Mouse (Mus musculus) liver, embryonic 14.5 days (tissue): ENCODE results near the gene Usp10. TPM values are rescaled to one million over a fixed set of nuclear protein-coding genes. Genes with fewer than 3 reads are reported as not detected.
A peak's percentile ranks its signal among the peaks of the same experiment; 100 is the strongest.

Experiments
- ATAC-seq: fragments of 200-750 bp; cut with Nextera tagmentation; 2 replicates; pipeline ENCODE4 v1.8.0; 2017; ENCODE audit warnings: moderate number of reproducible peaks, mild to moderate bottlenecking, moderate library complexity; ENCODE audit not compliant: insufficient read depth
- DNase-seq, 3 experiments: peaks; one replicate each; pipeline ENCODE4 v3.0.0-alpha.2; 2012 to 2013; ENCODE audit warnings: low read depth in 3 of 3, low spot score in 3 of 3
- H3K27ac ChIP-seq: fragments of 300-500 bp; sonication (generic); 2 replicates; pipeline ENCODE4 v1.5.1; 2014; ENCODE audit warnings: moderate library complexity, mild to moderate bottlenecking, control low read depth, inconsistent platforms
- H3K27me3 ChIP-seq: fragments of 300-500 bp; sonication (generic); 2 replicates; pipeline ENCODE4 v1.6.1; 2014; ENCODE audit warnings: mild to moderate bottlenecking, low read length, moderate library complexity; ENCODE audit not compliant: control insufficient read depth, insufficient read depth
- H3K36me3 ChIP-seq: fragments of 300-500 bp; sonication (generic); replicated peaks from 2 replicates; pipeline ENCODE4 v1.6.1; 2014; ENCODE audit warnings: low read depth; ENCODE audit not compliant: control insufficient read depth, insufficient read depth
- H3K4me1 ChIP-seq, 2 experiments: fragments of 200-500 bp in 1 of 2; fragments of 300-500 bp in 1 of 2; sonication (generic) in 1 of 2; replicated peaks; 2 replicates each; pipeline ENCODE4 v1.6.1; 2012 to 2014; ENCODE audit warnings: antibody characterized with exemption in 1 of 2, inconsistent platforms in 1 of 2, low read length in 1 of 2; ENCODE audit not compliant: control insufficient read depth in 2 of 2, insufficient read depth in 2 of 2
- H3K4me2 ChIP-seq: fragments of 300-500 bp; sonication (generic); 2 replicates; pipeline ENCODE4 v1.6.1; 2014; ENCODE audit warnings: low read depth, mild to moderate bottlenecking, control low read depth, moderate library complexity
- H3K4me3 ChIP-seq, 2 experiments: fragments of 200-500 bp in 1 of 2; fragments of 300-500 bp in 1 of 2; sonication (generic) in 1 of 2; 2 replicates each; pipeline ENCODE4 v1.5.1; 2012 to 2014; ENCODE audit warnings: low read depth in 2 of 2, low read length in 2 of 2, mild to moderate bottlenecking in 2 of 2, control low read depth in 1 of 2, inconsistent platforms in 1 of 2, moderate library complexity in 1 of 2; ENCODE audit not compliant: insufficient read depth in 1 of 2
- H3K9ac ChIP-seq: fragments of 300-500 bp; sonication (generic); replicated peaks from 2 replicates; pipeline ENCODE4 v1.6.1; 2014; ENCODE audit warnings: mild to moderate bottlenecking, control low read depth, moderate library complexity
- H3K9me3 ChIP-seq: fragments of 300-500 bp; sonication (generic); 2 replicates; pipeline ENCODE4 v1.6.1; 2016; ENCODE audit warnings: low read length, mixed read lengths; ENCODE audit not compliant: control insufficient read depth
- CTCF ChIP-seq: IDR thresholded peaks from 2 replicates; pipeline ENCODE4 v1.5.1; 2016; ENCODE audit warnings: antibody characterized with exemption, low read depth, control low read depth
- EP300 ChIP-seq: IDR thresholded peaks from 2 replicates; pipeline ENCODE4 v1.6.1; 2016; ENCODE audit warnings: antibody characterized with exemption, low read depth
- WGBS: fragments of 180-500 bp; shearing (Covaris S2); extraction: QIAGEN DNeasy Blood & Tissue Kit; methylation state at CpG from one replicate; pipeline ENCODE4 v1.1.7; 2014; ENCODE audit not compliant: insufficient replicate concordance; 5-methylcytosine and 5-hydroxymethylcytosine counted together
- polyA plus RNA-seq, 2 experiments: library from polyadenylated mRNA; depleted of rRNA in 1 of 2; stranded (reverse) in 1 of 2; unstranded in 1 of 2; fragments of >200 nt; fragmentation: Nextera tagmentation in 1 of 2; extraction: Ambion mirVana in 1 of 2; gene quantifications; 2 replicates each; pipeline versions ENCODE4 v1.2.1 to v1.2.3; 2012 to 2014

Gene Usp10
- polyA plus RNA-seq, 2 experiments = 47.0 to 59.0 TPM

GRCm38 (mm10) chr8:119887130-119887529, 23.0 kb upstream of the Usp10 start:
- no peak for DNase-seq

GRCm38 (mm10) chr8:119888012-119888411, 22.1 kb upstream of the Usp10 start:
- TF ChIP-seq EP300 (no peak), CTCF (no peak)
- ATAC-seq (no peak), DNase-seq (no peak)
- no peak overlapping the region for H3K9ac ChIP-seq
- no peak overlapping the region for H3K4me3 ChIP-seq
- peaks cover 0 to 5% of the 10 kb centered on the region in 2 experiments; a peak in 2 of 4 replicates for H3K4me1 ChIP-seq
- 53% methylated on average over 4 of the region's 4 CpGs for WGBS
- no peak overlapping the region for H3K27ac ChIP-seq
- H3K4me2 ChIP-seq = no peak overlapping the region
- H3K27me3 ChIP-seq = no peaks in the 10 kb centered on the region
- H3K9me3 ChIP-seq = no peaks in the 10 kb centered on the region
- no peaks in the 10 kb centered on the region for H3K36me3 ChIP-seq

More at GRCm38 (mm10) chr8:119887130-119887529, 23.0 kb upstream of the Usp10 start:
- no peak overlapping the region for H3K9ac ChIP-seq
- no peak overlapping the region for H3K4me2 ChIP-seq
- H3K4me3 ChIP-seq = no peak overlapping the region
- no peaks in the 10 kb centered on the region for H3K36me3 ChIP-seq
- H3K27ac ChIP-seq = no peak overlapping the region
- peaks cover 0 to 5% of the 10 kb centered on the region in 2 experiments; a peak in 2 of 4 replicates for H3K4me1 ChIP-seq
- no peaks in the 10 kb centered on the region for H3K27me3 ChIP-seq
- TF ChIP-seq CTCF (peak; percentile 96), EP300 (no peak)
- ATAC-seq = no peak
- H3K9me3 ChIP-seq = no peaks in the 10 kb centered on the region
- 82% methylated on average over 3 of the region's 3 CpGs for WGBS

GRCm38 (mm10) chr8:119897069-119897468, 13.1 kb upstream of the Usp10 start:
- Histone ChIP-seq H3K36me3 (no peaks in the 10 kb centered on the region), H3K9me3 (no peaks in the 10 kb centered on the region), H3K27me3 (peaks cover 30% of the 10 kb centered on the region), H3K4me3 (no peak overlapping the region), H3K4me1 (peaks cover 0 to 6% of the 10 kb centered on the region in 2 experiments; a peak in 2 of 4 replicates), H3K9ac (no peak overlapping the region), H3K4me2 (no peak overlapping the region), H3K27ac (no peak overlapping the region)
- no peak for TF ChIP-seq EP300
- TF ChIP-seq CTCF = no peak
- no peak for DNase-seq
- ATAC-seq = no peak
- WGBS = 67% methylated on average over 4 of the region's 4 CpGs

GRCm38 (mm10) chr8:119897933-119898332, 12.2 kb upstream of the Usp10 start:
- Histone ChIP-seq H3K4me3 (no peak overlapping the region), H3K36me3 (no peaks in the 10 kb centered on the region), H3K4me2 (no peak overlapping the region), H3K27ac (no peak overlapping the region), H3K4me1 (peaks cover 0 to 6% of the 10 kb centered on the region in 2 experiments; a peak in 2 of 4 replicates), H3K9me3 (no peaks in the 10 kb centered on the region), H3K9ac (no peak overlapping the region), H3K27me3 (peaks cover 30% of the 10 kb centered on the region)
- ATAC-seq = peak; percentile 26; the same call in 1 of the 2 replicates
- WGBS = 5% methylated on average over 13 of the region's 13 CpGs
- TF ChIP-seq CTCF (no peak), EP300 (no peak)
- no peak for DNase-seq

- Histone ChIP-seq H3K4me3 (no peak overlapping the region), H3K9ac (no peak overlapping the region), H3K4me2 (no peak overlapping the region), H3K27ac (no peak overlapping the region), H3K36me3 (no peaks in the 10 kb centered on the region), H3K9me3 (no peaks in the 10 kb centered on the region), H3K4me1 (peaks cover 0 to 6% of the 10 kb centered on the region in 2 experiments; a peak in 2 of 4 replicates), H3K27me3 (peaks cover 30% of the 10 kb centered on the region)
- TF ChIP-seq EP300 = no peak
- no peak for TF ChIP-seq CTCF
- 23% methylated on average over 3 of the region's 3 CpGs for WGBS
- no peak for ATAC-seq
- no peak for DNase-seq
Observed at GRCm38 (mm10) chr8:119901349-119901748, 8.8 kb upstream of the Usp10 start.
